Mouse (Mus musculus) erythroid progenitor cell, adult 5-6 weeks (primary cell): ENCODE results near the gene Gm20532. TPM values are rescaled to one million over a fixed set of nuclear protein-coding genes. Genes with fewer than 3 reads are reported as not detected.

Experiments used
- ATAC-seq: replicated peaks from 2 replicates; pipeline ENCODE4 v1.8.0; 2016; ENCODE audit warnings: moderate number of reproducible peaks, mild to moderate bottlenecking, moderate TSS enrichment, inconsistent platforms; ENCODE audit not compliant: poor library complexity, low FRiP score, severe bottlenecking
- total RNA-seq, 2 experiments: library from RNA; stranded (forward) in 1 of 2; stranded (reverse) in 1 of 2; fragments of 150-400 nt in 1 of 2; fragments of 186-747, 209-891 nt in 1 of 2; gene quantifications; 2 replicates each; pipeline versions ENCODE4 v1.2.3 to v1.2.4; 2015 to 2017; ENCODE audit warnings: low replicate concordance in 2 of 2

The Gm20532 gene
- not detected in 2 replicates for total RNA-seq (2015; ENCODE audit: low replicate concordance)
- total RNA-seq (2017; ENCODE audit: low replicate concordance): 1.9 TPM in 1 of 2 replicates, not detected in the other

GRCm38 (mm10) chr2:26586294-26587043, at the start of gene Gm20532:
Gene Gm20532, plus strand, starts transcription at chr2:26586639.
- no peak for ATAC-seq

- no peak for ATAC-seq
Observed at GRCm38 (mm10) chr2:26539516-26539915, 46.9 kb upstream of the Gm20532 start.

- ATAC-seq: no peak
Observed at GRCm38 (mm10) chr2:26540721-26541120, 45.7 kb upstream of the Gm20532 start.

GRCm38 (mm10) chr2:26541258-26541910, 45.1 kb upstream of the Gm20532 start:
- ATAC-seq: no peak

GRCm38 (mm10) chr2:26543155-26543554, 43.3 kb upstream of the Gm20532 start:
- no peak for ATAC-seq

- ATAC-seq: no peak
Observed at GRCm38 (mm10) chr2:26543768-26544167, 42.7 kb upstream of the Gm20532 start.

GRCm38 (mm10) chr2:26544265-26544664, 42.2 kb upstream of the Gm20532 start:
- no peak for ATAC-seq

GRCm38 (mm10) chr2:26547481-26547880, 39.0 kb upstream of the Gm20532 start:
- ATAC-seq: no peak

GRCm38 (mm10) chr2:26549801-26550200, 36.6 kb upstream of the Gm20532 start:
- no peak for ATAC-seq

GRCm38 (mm10) chr2:26550205-26550604, 36.2 kb upstream of the Gm20532 start:
- no peak for ATAC-seq

- ATAC-seq: no peak
Observed at GRCm38 (mm10) chr2:26550777-26551176, 35.7 kb upstream of the Gm20532 start.

GRCm38 (mm10) chr2:26551446-26551845, 35.0 kb upstream of the Gm20532 start:
- ATAC-seq: no peak

GRCm38 (mm10) chr2:26552066-26552465, 34.4 kb upstream of the Gm20532 start:
- no peak for ATAC-seq

- no peak for ATAC-seq
Observed at GRCm38 (mm10) chr2:26553904-26554303, 32.5 kb upstream of the Gm20532 start.

- ATAC-seq: no peak
Observed at GRCm38 (mm10) chr2:26555076-26555475, 31.4 kb upstream of the Gm20532 start.

GRCm38 (mm10) chr2:26556535-26556993, 29.9 kb upstream of the Gm20532 start:
- ATAC-seq: no peak

- ATAC-seq: no peak
Observed at GRCm38 (mm10) chr2:26560506-26560905, 25.9 kb upstream of the Gm20532 start.

GRCm38 (mm10) chr2:26561351-26562016, 25.0 kb upstream of the Gm20532 start:
- no peak for ATAC-seq

- ATAC-seq: no peak
Observed at GRCm38 (mm10) chr2:26566221-26566620, 20.2 kb upstream of the Gm20532 start.

- no peak for ATAC-seq
Observed at GRCm38 (mm10) chr2:26570034-26570433, 16.4 kb upstream of the Gm20532 start.

GRCm38 (mm10) chr2:26571400-26571799, 15.0 kb upstream of the Gm20532 start:
- ATAC-seq: no peak
